In the genomic region with DNA sequence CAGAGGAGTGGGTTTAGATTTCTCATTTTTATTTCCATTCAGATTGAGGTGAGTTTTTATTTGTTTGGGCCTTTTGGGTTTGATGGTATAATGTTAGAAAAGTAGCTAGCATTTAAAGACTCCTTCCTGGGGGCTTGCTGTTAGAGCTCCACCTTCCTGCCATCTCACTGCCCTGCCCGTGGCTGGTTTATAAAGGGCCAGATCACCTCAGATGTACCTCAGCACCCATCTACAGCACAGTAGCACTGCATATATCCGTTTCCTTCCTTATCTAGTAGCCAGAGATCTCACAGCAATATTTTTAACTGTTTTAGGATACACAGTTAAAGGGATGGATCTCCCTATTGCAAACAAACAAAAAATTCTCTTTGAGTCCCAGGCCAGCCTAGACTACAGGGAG, we compare ENCODE assay signal across 19 mouse cellular contexts. TPM values are rescaled to one million over a fixed set of nuclear protein-coding genes. Genes with fewer than 3 reads are reported as not detected.
A peak's percentile ranks its signal among the peaks of the same experiment; 100 is the strongest.
DNase-seq lines count a peak whose midpoint lies in the region; ATAC-seq and TF ChIP-seq lines count a peak whose summit lies in the region.
"Had no signal": no experiment of that assay in that cellular context is flagged by ENCODE, and none has a peak within 500 bp of the region (broad histone marks: within the 10 kb centered on the region; RNA-seq: fewer than 3 reads in every experiment).

No protein-coding gene starts in this region.

- no peak for TF ChIP-seq CTCF in hindbrain, postnatal 0 days (IDR thresholded peaks at IDR 0.05; ENCODE audit: low read depth)

- H3K4me2 ChIP-seq in liver, embryonic 12.5 days = peak overlapping the region; percentile 32; the same call in 1 of the 2 replicates
- H3K4me2 ChIP-seq in liver, embryonic 16.5 days (ENCODE audit: low read depth, low read length) = no peak overlapping the region; the same call in 1 of the 2 replicates
- H3K4me2 ChIP-seq in heart, embryonic 12.5 days = no peak overlapping the region
- no peak overlapping the region for H3K4me2 ChIP-seq in hindbrain, postnatal 0 days (ENCODE audit: low read depth, low read length)
- H3K4me2 ChIP-seq: embryonic facial prominence, embryonic 13.5 days; forebrain, embryonic 15.5 days; heart, embryonic 15.5 days; hindbrain, embryonic 13.5 days had no signal

- H3K27ac ChIP-seq in liver, embryonic 12.5 days = peak overlapping the region; percentile 68
- peak overlapping the region; percentile 65; the same call in 1 of the 2 replicates for H3K27ac ChIP-seq in liver, embryonic 16.5 days (ENCODE audit: low read length)
- H3K27ac ChIP-seq in heart, embryonic 12.5 days (ENCODE audit: poor library complexity, severe bottlenecking) = no peak overlapping the region
- H3K27ac ChIP-seq in hindbrain, postnatal 0 days = no peak overlapping the region
- no peak overlapping the region for H3K27ac ChIP-seq in midbrain, embryonic 10.5 days (replicated peaks)
- H3K27ac ChIP-seq: embryonic facial prominence, embryonic 13.5 days; forebrain, embryonic 15.5 days; heart, embryonic 10.5 days; heart, embryonic 15.5 days; hindbrain, embryonic 13.5 days had no signal

- ATAC-seq in liver, embryonic 12.5 days = peak; percentile 54
- ATAC-seq in liver, embryonic 16.5 days (ENCODE audit: low read depth) = peak; percentile 51; the same call in 1 of the 2 replicates
- ATAC-seq in heart, embryonic 12.5 days (ENCODE audit: insufficient number of reproducible peaks, low FRiP score) = no peak
- no peak for ATAC-seq in hindbrain, postnatal 0 days
- ATAC-seq: forebrain, embryonic 15.5 days had no signal

- H3K4me3 ChIP-seq in erythroblast, embryonic 14.5 days (replicated peaks) = peak overlapping the region; percentile 20
- H3K4me3 ChIP-seq in liver, embryonic 12.5 days = no peak overlapping the region
- no peak overlapping the region for H3K4me3 ChIP-seq in liver, embryonic 16.5 days (ENCODE audit: low read depth, low read length)
- H3K4me3 ChIP-seq in heart, embryonic 12.5 days = no peak overlapping the region
- H3K4me3 ChIP-seq in hindbrain, postnatal 0 days (ENCODE audit: low read length) = no peak overlapping the region
- no peak overlapping the region for H3K4me3 ChIP-seq in midbrain, embryonic 10.5 days
- H3K4me3 ChIP-seq: embryonic facial prominence, embryonic 13.5 days; forebrain, embryonic 15.5 days; heart, embryonic 10.5 days; heart, embryonic 15.5 days; hindbrain, embryonic 13.5 days had no signal

- H3K9ac ChIP-seq in liver, embryonic 12.5 days = 0 out of 2 replicates have a peak overlapping the region, but pooled peaks have one; percentile 7
- H3K9ac ChIP-seq in liver, embryonic 16.5 days (ENCODE audit: low read depth, low read length) = no peak overlapping the region
- H3K9ac ChIP-seq in heart, embryonic 12.5 days = no peak overlapping the region
- H3K9ac ChIP-seq in hindbrain, postnatal 0 days (replicated peaks; ENCODE audit: low read length) = no peak overlapping the region
- H3K9ac ChIP-seq: embryonic facial prominence, embryonic 13.5 days; forebrain, embryonic 15.5 days; heart, embryonic 15.5 days; hindbrain, embryonic 13.5 days had no signal

- WGBS in liver, embryonic 12.5 days (ENCODE audit: insufficient replicate concordance) = 23% methylated on average over 2 of the region's 2 CpGs
- WGBS in liver, embryonic 16.5 days (ENCODE audit: insufficient replicate concordance) = 22% methylated on average over 2 of the region's 2 CpGs
- WGBS in heart, embryonic 12.5 days = 35% methylated on average over 2 of the region's 2 CpGs
- 57% methylated on average over 2 of the region's 2 CpGs for WGBS in hindbrain, postnatal 0 days
- 63% methylated on average over 2 of the region's 2 CpGs for WGBS in midbrain, embryonic 10.5 days

- peaks cover 70% of the 10 kb centered on the region for H3K4me1 ChIP-seq in erythroblast, embryonic 14.5 days (ENCODE audit: control insufficient read depth)
- H3K4me1 ChIP-seq in liver, embryonic 12.5 days = peaks cover 52% of the 10 kb centered on the region
- peaks cover 14% of the 10 kb centered on the region for H3K4me1 ChIP-seq in liver, embryonic 16.5 days (ENCODE audit: control insufficient read depth, low read depth, low read length)
- peaks cover 5% of the 10 kb centered on the region for H3K4me1 ChIP-seq in heart, embryonic 12.5 days (replicated peaks)
- no peaks in the 10 kb centered on the region for H3K4me1 ChIP-seq in hindbrain, postnatal 0 days (ENCODE audit: insufficient read depth, low read length)
- H3K4me1 ChIP-seq in midbrain, embryonic 10.5 days = no peaks in the 10 kb centered on the region
- H3K4me1 ChIP-seq: embryonic facial prominence, embryonic 13.5 days had no signal

- no peaks in the 10 kb centered on the region for H3K9me3 ChIP-seq in erythroblast, embryonic 14.5 days (ENCODE audit: control insufficient read depth, low read length)
- H3K9me3 ChIP-seq in liver, embryonic 12.5 days (replicated peaks) = no peaks in the 10 kb centered on the region
- no peaks in the 10 kb centered on the region for H3K9me3 ChIP-seq in liver, embryonic 16.5 days (replicated peaks; ENCODE audit: control insufficient read depth, low read length)
- no peaks in the 10 kb centered on the region for H3K9me3 ChIP-seq in heart, embryonic 12.5 days (replicated peaks)
- H3K9me3 ChIP-seq in hindbrain, postnatal 0 days (ENCODE audit: low read length) = no peaks in the 10 kb centered on the region
- no peaks in the 10 kb centered on the region for H3K9me3 ChIP-seq in midbrain, embryonic 10.5 days (replicated peaks)
- H3K9me3 ChIP-seq: embryonic facial prominence, embryonic 13.5 days; forebrain, embryonic 15.5 days; heart, embryonic 10.5 days; heart, embryonic 15.5 days; hindbrain, embryonic 13.5 days had no signal

- H3K36me3 ChIP-seq in erythroblast, embryonic 14.5 days (ENCODE audit: control insufficient read depth) = peaks cover 58% of the 10 kb centered on the region
- H3K36me3 ChIP-seq in liver, embryonic 12.5 days = no peaks in the 10 kb centered on the region
- no peaks in the 10 kb centered on the region for H3K36me3 ChIP-seq in liver, embryonic 16.5 days (ENCODE audit: control insufficient read depth, insufficient read depth)
- H3K36me3 ChIP-seq in heart, embryonic 12.5 days = no peaks in the 10 kb centered on the region
- H3K36me3 ChIP-seq in hindbrain, postnatal 0 days (ENCODE audit: insufficient read depth, low read length) = no peaks in the 10 kb centered on the region
- H3K36me3 ChIP-seq in midbrain, embryonic 10.5 days = no peaks in the 10 kb centered on the region
- H3K36me3 ChIP-seq: embryonic facial prominence, embryonic 13.5 days; forebrain, embryonic 15.5 days; heart, embryonic 10.5 days; heart, embryonic 15.5 days; hindbrain, embryonic 13.5 days had no signal

- DNase-seq in hindbrain, postnatal 0 days (ENCODE audit: low spot score) = no peak
- no peak for DNase-seq in spleen, adult 18-20 months
- no peak for DNase-seq in midbrain, embryonic 10.5 days (ENCODE audit: low spot score)
- DNase-seq: adrenal gland, postnatal 14 days; cerebellum, adult 11-12 months; cerebellum, adult 9-11 months; cerebellum, postnatal 36 days; gastrocnemius, postnatal 10 days; heart, adult 18-20 months; heart, postnatal 14 days had no signal

- H3K27me3 ChIP-seq in erythroblast, embryonic 14.5 days (ENCODE audit: control insufficient read depth) = no peaks in the 10 kb centered on the region
- no peaks in the 10 kb centered on the region for H3K27me3 ChIP-seq in liver, embryonic 12.5 days (replicated peaks)
- no peaks in the 10 kb centered on the region for H3K27me3 ChIP-seq in liver, embryonic 16.5 days (ENCODE audit: control insufficient read depth, insufficient read depth, low read depth, low read length)
- H3K27me3 ChIP-seq in heart, embryonic 12.5 days (replicated peaks) = no peaks in the 10 kb centered on the region
- H3K27me3 ChIP-seq in hindbrain, postnatal 0 days (ENCODE audit: insufficient read depth, low read length) = no peaks in the 10 kb centered on the region
- H3K27me3 ChIP-seq in midbrain, embryonic 10.5 days (ENCODE audit: low read depth, poor library complexity, severe bottlenecking) = no peaks in the 10 kb centered on the region
- H3K27me3 ChIP-seq: embryonic facial prominence, embryonic 13.5 days; forebrain, embryonic 15.5 days; heart, embryonic 15.5 days; hindbrain, embryonic 13.5 days had no signal

RNA-seq across cellular contexts. Expression of gene Tab3, which starts 6.9 kb away (rescaled TPM):
- polyA plus RNA-seq in erythroblast, embryonic 14.5 days (2012) = 0.37 and 0.95 TPM in 2 replicates
- polyA plus RNA-seq in liver, embryonic 12.5 days (2016; fragmentation: Nextera tagmentation; extraction: Ambion mirVana) = 8.9 and 9.4 TPM in 2 replicates
- 7.4 and 8.7 TPM in 2 replicates for polyA plus RNA-seq in liver, embryonic 16.5 days (2015; fragmentation: Nextera tagmentation; extraction: Ambion mirVana)
- 4.9 and 6.6 TPM in 2 replicates for polyA plus RNA-seq in heart, embryonic 12.5 days (2016; fragmentation: Nextera tagmentation; extraction: Ambion mirVana)
- 12.5 and 65.1 TPM in 2 replicates for total RNA-seq in hindbrain, postnatal 0 days (2014; rRNA removed)
- polyA plus RNA-seq in hindbrain, postnatal 0 days (2015; fragmentation: Nextera tagmentation; extraction: Ambion mirVana) = 4.7 and 6.8 TPM in 2 replicates
- polyA plus RNA-seq in midbrain, embryonic 10.5 days (2016; fragmentation: Nextera tagmentation; extraction: Ambion mirVana) = 3.3 TPM in 2 replicates

Comparison
In these comparisons a context has a peak if more than half of its experiments do, and no peak if none do; other contexts are left out.
1. ATAC-seq: peak in liver, embryonic 12.5 days (single experiment) and liver, embryonic 16.5 days (single experiment); none in heart, embryonic 12.5 days (single experiment) and hindbrain, postnatal 0 days (single experiment).
2. H3K27ac ChIP-seq: peak in liver, embryonic 12.5 days (single experiment) and liver, embryonic 16.5 days (single experiment); none in heart, embryonic 12.5 days (single experiment), hindbrain, postnatal 0 days (single experiment) and midbrain, embryonic 10.5 days (single experiment).